Mouse (Mus musculus) forebrain, embryonic 12.5 days (tissue): ENCODE results near the gene Ltbp2. TPM values are rescaled to one million over a fixed set of nuclear protein-coding genes. Genes with fewer than 3 reads are reported as not detected.

ENCODE experiments used
- ATAC-seq: fragments of 200-750 bp; cut with Nextera tagmentation; 2 replicates; pipeline ENCODE4 v1.8.0; 2017; ENCODE audit warnings: moderate TSS enrichment; ENCODE audit not compliant: low FRiP score
- H3K27ac ChIP-seq: fragments of 300-500 bp; sonication (generic); 2 replicates; pipeline ENCODE4 v1.5.1; 2016; ENCODE audit warnings: mild to moderate bottlenecking
- H3K27me3 ChIP-seq: fragments of 300-500 bp; sonication (generic); 2 replicates; pipeline ENCODE4 v1.6.1; 2016; ENCODE audit warnings: mild to moderate bottlenecking
- H3K36me3 ChIP-seq: fragments of 300-500 bp; sonication (generic); replicated peaks from 2 replicates; pipeline ENCODE4 v1.6.1; 2016; ENCODE audit warnings: mild to moderate bottlenecking
- H3K4me1 ChIP-seq: fragments of 300-500 bp; sonication (generic); 2 replicates; pipeline ENCODE4 v1.6.1; 2016
- H3K4me2 ChIP-seq: fragments of 300-500 bp; sonication (generic); 2 replicates; pipeline ENCODE4 v1.6.1; 2016; ENCODE audit warnings: mild to moderate bottlenecking, moderate library complexity
- H3K4me3 ChIP-seq: fragments of 300-500 bp; sonication (generic); replicated peaks from 2 replicates; pipeline ENCODE4 v1.5.1; 2016; ENCODE audit warnings: mild to moderate bottlenecking
- H3K9ac ChIP-seq: fragments of 300-500 bp; sonication (generic); 2 replicates; pipeline ENCODE4 v1.6.1; 2016; ENCODE audit warnings: mild to moderate bottlenecking
- H3K9me3 ChIP-seq: fragments of 300-500 bp; sonication (generic); 2 replicates; pipeline ENCODE4 v1.6.1; 2016
- WGBS: fragments of 180-500 bp; shearing (Covaris S2); methylation state at CpG from one replicate; pipeline ENCODE4 v1.1.7; 2016; 5-methylcytosine and 5-hydroxymethylcytosine counted together
- polyA plus RNA-seq: library from polyadenylated mRNA; unstranded; fragments of >200 nt; fragmentation: Nextera tagmentation; extraction: Ambion mirVana; gene quantifications from 2 replicates; pipeline ENCODE4 v1.2.1, GENCODE M21; 2016

Ltbp2 gene
- polyA plus RNA-seq, 1 experiment from 2014 or later, result 0.19 TPM

GRCm38 (mm10) chr12:84806726-84807125 is 69.6 kb downstream of the Ltbp2 start:
- 71% methylated on average over 5 of the region's 5 CpGs for WGBS
- no peaks in the 10 kb centered on the region for H3K4me1 ChIP-seq
- H3K4me3 ChIP-seq, result no peak overlapping the region
- H3K27me3 ChIP-seq, result no peaks in the 10 kb centered on the region
- H3K4me2 ChIP-seq, result no peak overlapping the region
- no peak overlapping the region for H3K27ac ChIP-seq
- ATAC-seq, result no peak
- H3K9me3 ChIP-seq, result no peaks in the 10 kb centered on the region
- H3K36me3 ChIP-seq, result no peaks in the 10 kb centered on the region
- no peak overlapping the region for H3K9ac ChIP-seq

GRCm38 (mm10) chr12:84806010-84806409 is 70.3 kb downstream of the Ltbp2 start:
- no peaks in the 10 kb centered on the region for H3K27me3 ChIP-seq
- no peaks in the 10 kb centered on the region for H3K36me3 ChIP-seq
- no peaks in the 10 kb centered on the region for H3K9me3 ChIP-seq
- 63% methylated on average over 1 of the region's 1 CpGs for WGBS
- no peak overlapping the region for H3K27ac ChIP-seq
- no peaks in the 10 kb centered on the region for H3K4me1 ChIP-seq
- H3K9ac ChIP-seq, result no peak overlapping the region
- H3K4me3 ChIP-seq, result no peak overlapping the region
- no peak for ATAC-seq
- H3K4me2 ChIP-seq, result no peak overlapping the region

GRCm38 (mm10) chr12:84805228-84805842 is 71.0 kb downstream of the Ltbp2 start:
- no peaks in the 10 kb centered on the region for H3K4me1 ChIP-seq
- no peak overlapping the region for H3K4me2 ChIP-seq
- no peaks in the 10 kb centered on the region for H3K9me3 ChIP-seq
- H3K4me3 ChIP-seq, result no peak overlapping the region
- no peaks in the 10 kb centered on the region for H3K27me3 ChIP-seq
- H3K9ac ChIP-seq, result no peak overlapping the region
- H3K36me3 ChIP-seq, result no peaks in the 10 kb centered on the region
- H3K27ac ChIP-seq, result no peak overlapping the region
- 75% methylated on average over 9 of the region's 9 CpGs for WGBS
- ATAC-seq, result no peak

GRCm38 (mm10) chr12:84802625-84803024 is 73.7 kb downstream of the Ltbp2 start:
- Histone ChIP-seq H3K36me3 (no peaks in the 10 kb centered on the region), H3K4me3 (no peak overlapping the region), H3K4me2 (no peak overlapping the region), H3K9ac (no peak overlapping the region), H3K27ac (no peak overlapping the region), H3K9me3 (no peaks in the 10 kb centered on the region), H3K27me3 (no peaks in the 10 kb centered on the region), H3K4me1 (no peaks in the 10 kb centered on the region)
- 85% methylated on average over 3 of the region's 3 CpGs for WGBS
- ATAC-seq, result no peak

GRCm38 (mm10) chr12:84801532-84802110 is 74.7 kb downstream of the Ltbp2 start:
- Histone ChIP-seq H3K4me3 (no peak overlapping the region), H3K4me1 (no peaks in the 10 kb centered on the region), H3K27ac (no peak overlapping the region), H3K9ac (no peak overlapping the region), H3K9me3 (no peaks in the 10 kb centered on the region), H3K27me3 (no peaks in the 10 kb centered on the region), H3K36me3 (no peaks in the 10 kb centered on the region), H3K4me2 (no peak overlapping the region)
- WGBS, result 86% methylated on average over 13 of the region's 13 CpGs
- ATAC-seq, result no peak

- no peak for ATAC-seq
- no peak overlapping the region for H3K27ac ChIP-seq
- H3K36me3 ChIP-seq, result no peaks in the 10 kb centered on the region
- H3K4me1 ChIP-seq, result no peaks in the 10 kb centered on the region
- H3K9ac ChIP-seq, result no peak overlapping the region
- 78% methylated on average over 4 of the region's 4 CpGs for WGBS
- H3K4me2 ChIP-seq, result no peak overlapping the region
- no peak overlapping the region for H3K4me3 ChIP-seq
- no peaks in the 10 kb centered on the region; the same call in 1 of the 2 replicates for H3K27me3 ChIP-seq
- H3K9me3 ChIP-seq, result no peaks in the 10 kb centered on the region
Measured at GRCm38 (mm10) chr12:84800419-84800818, 75.9 kb downstream of the Ltbp2 start.

GRCm38 (mm10) chr12:84799086-84799485 is 77.2 kb downstream of the Ltbp2 start:
- no peak overlapping the region for H3K4me3 ChIP-seq
- H3K4me1 ChIP-seq, result no peaks in the 10 kb centered on the region
- H3K36me3 ChIP-seq, result no peaks in the 10 kb centered on the region
- H3K27ac ChIP-seq, result no peak overlapping the region
- ATAC-seq, result no peak
- 92% methylated on average over 13 of the region's 13 CpGs for WGBS
- H3K9me3 ChIP-seq, result no peaks in the 10 kb centered on the region
- no peak overlapping the region for H3K4me2 ChIP-seq
- no peak overlapping the region for H3K9ac ChIP-seq
- no peaks in the 10 kb centered on the region; the same call in 1 of the 2 replicates for H3K27me3 ChIP-seq

GRCm38 (mm10) chr12:84794647-84795046 is 81.7 kb downstream of the Ltbp2 start:
- Histone ChIP-seq H3K4me3 (no peak overlapping the region), H3K36me3 (no peaks in the 10 kb centered on the region), H3K4me1 (no peaks in the 10 kb centered on the region), H3K4me2 (no peak overlapping the region), H3K27ac (no peak overlapping the region), H3K9ac (no peak overlapping the region), H3K9me3 (no peaks in the 10 kb centered on the region), H3K27me3 (peaks cover under 1% of the 10 kb centered on the region; the same call in 1 of the 2 replicates)
- no peak for ATAC-seq
- whole genome bisulfite sequencing, result 89% methylated on average over 8 of the region's 8 CpGs

- no peak overlapping the region for H3K9ac ChIP-seq
- no peak overlapping the region for H3K4me3 ChIP-seq
- H3K4me2 ChIP-seq, result no peak overlapping the region
- WGBS, result 75% methylated on average over 4 of the region's 4 CpGs
- no peak for ATAC-seq
- no peaks in the 10 kb centered on the region for H3K9me3 ChIP-seq
- no peaks in the 10 kb centered on the region for H3K36me3 ChIP-seq
- H3K27me3 ChIP-seq, result peaks cover 4% of the 10 kb centered on the region; the same call in 1 of the 2 replicates
- no peak overlapping the region for H3K27ac ChIP-seq
- H3K4me1 ChIP-seq, result no peaks in the 10 kb centered on the region
Measured at GRCm38 (mm10) chr12:84792629-84793028, 83.7 kb downstream of the Ltbp2 start.

GRCm38 (mm10) chr12:84790853-84791252 is 85.5 kb downstream of the Ltbp2 start:
- WGBS, result 83% methylated on average over 10 of the region's 10 CpGs
- H3K36me3 ChIP-seq, result no peaks in the 10 kb centered on the region
- ATAC-seq, result no peak
- H3K4me1 ChIP-seq, result peaks cover 7% of the 10 kb centered on the region; the same call in 1 of the 2 replicates
- H3K4me3 ChIP-seq, result no peak overlapping the region
- H3K27me3 ChIP-seq, result peaks cover 6% of the 10 kb centered on the region
- H3K27ac ChIP-seq, result no peak overlapping the region
- no peak overlapping the region for H3K4me2 ChIP-seq
- H3K9ac ChIP-seq, result no peak overlapping the region
- no peaks in the 10 kb centered on the region for H3K9me3 ChIP-seq

GRCm38 (mm10) chr12:84786091-84786490 is 90.2 kb downstream of the Ltbp2 start:
- ATAC-seq, result no peak
- 55% methylated on average over 5 of the region's 5 CpGs for WGBS
- H3K4me2 ChIP-seq, result no peak overlapping the region
- H3K9ac ChIP-seq, result no peak overlapping the region
- H3K9me3 ChIP-seq, result no peaks in the 10 kb centered on the region
- H3K36me3 ChIP-seq, result no peaks in the 10 kb centered on the region
- H3K27me3 ChIP-seq, result peaks cover 18% of the 10 kb centered on the region; the same call in 1 of the 2 replicates
- H3K4me3 ChIP-seq, result no peak overlapping the region
- peaks cover 11% of the 10 kb centered on the region for H3K4me1 ChIP-seq
- no peak overlapping the region for H3K27ac ChIP-seq

- Histone ChIP-seq H3K9ac (0 out of 2 replicates have a peak overlapping the region, but pooled peaks have one; percentile 1), H3K4me3 (no peak overlapping the region), H3K27me3 (peaks cover 18% of the 10 kb centered on the region; the same call in 1 of the 2 replicates), H3K4me1 (peaks cover 11% of the 10 kb centered on the region), H3K36me3 (no peaks in the 10 kb centered on the region), H3K27ac (no peak overlapping the region), H3K4me2 (peak overlapping the region; percentile 27; the same call in 1 of the 2 replicates), H3K9me3 (no peaks in the 10 kb centered on the region)
- ATAC-seq, result peak; percentile 89
- 40% methylated on average over 25 of the region's 25 CpGs for WGBS
Measured at GRCm38 (mm10) chr12:84784604-84785381, 91.5 kb downstream of the Ltbp2 start.
